Mouse (Mus musculus) MEL (cell line): ENCODE measurements around the gene Apopt1. TPM values are rescaled to one million over a fixed set of nuclear protein-coding genes. Genes with fewer than 3 reads are reported as not detected.

Source experiments
- DNase-seq: peaks from one replicate; pipeline ENCODE4 v3.0.0; 2011; ENCODE audit warnings: low read depth, low spot score
- H3K27ac ChIP-seq: 2 replicates; pipeline ENCODE4 v1.5.1; 2012; ENCODE audit warnings: low read depth, mild to moderate bottlenecking, control low read depth, low read length, moderate library complexity; ENCODE audit not compliant: control insufficient read depth
- H3K27me3 ChIP-seq, 2 experiments: fragments of 150-350 bp in 1 of 2; sonication (generic) in 1 of 2; 2 replicates each; pipeline ENCODE4 v1.6.1; 2012; ENCODE audit warnings: low read length in 2 of 2, mild to moderate bottlenecking in 2 of 2, improper control_type of control experiment in 1 of 2, moderate library complexity in 1 of 2; ENCODE audit not compliant: insufficient read depth in 2 of 2, control insufficient read depth in 1 of 2
- H3K36me3 ChIP-seq, 2 experiments: 2 replicates each; pipeline ENCODE4 v1.6.1; 2012 to 2014; ENCODE audit warnings: low read length in 2 of 2, improper control_type of control experiment in 1 of 2, inconsistent platforms in 1 of 2, mild to moderate bottlenecking in 1 of 2; ENCODE audit not compliant: insufficient read depth in 2 of 2, control insufficient read depth in 1 of 2
- H3K4me1 ChIP-seq, 2 experiments: fragments of 150-350 bp in 1 of 2; sonication (generic) in 1 of 2; 2 replicates each; pipeline ENCODE4 v1.6.1; 2012; ENCODE audit warnings: low read length in 2 of 2, improper control_type of control experiment in 1 of 2, mild to moderate bottlenecking in 1 of 2; ENCODE audit not compliant: insufficient read depth in 2 of 2, control insufficient read depth in 1 of 2
- H3K4me3 ChIP-seq, 2 experiments: fragments of 150-350 bp in 1 of 2; sonication (generic) in 1 of 2; 2 replicates each; pipeline ENCODE4 v1.5.1; 2012; ENCODE audit warnings: low read depth in 2 of 2, low read length in 2 of 2, mild to moderate bottlenecking in 2 of 2, moderate library complexity in 2 of 2, control low read depth in 1 of 2, improper control_type of control experiment in 1 of 2; ENCODE audit not compliant: control insufficient read depth in 1 of 2, insufficient read depth in 1 of 2
- H3K79me2 ChIP-seq: 2 replicates; pipeline ENCODE4 v1.6.1; 2012; ENCODE audit warnings: mild to moderate bottlenecking, low read length, moderate library complexity; ENCODE audit not compliant: control insufficient read depth, poor library complexity, insufficient read depth
- H3K9ac ChIP-seq: 2 replicates; pipeline ENCODE4 v1.6.1; 2012; ENCODE audit warnings: low read depth, mild to moderate bottlenecking, control low read depth, low read length, moderate library complexity; ENCODE audit not compliant: control insufficient read depth, poor library complexity, severe bottlenecking
- H3K9me3 ChIP-seq: fragments of 150-350 bp; sonication (generic); replicated peaks from 2 replicates; pipeline ENCODE4 v1.6.1; 2012; ENCODE audit warnings: mild to moderate bottlenecking, low read length, improper control_type of control experiment, moderate library complexity; ENCODE audit not compliant: insufficient read depth
- CHD1 ChIP-seq: IDR thresholded peaks from 2 replicates; pipeline ENCODE4 v1.6.1; 2012; ENCODE audit warnings: low read depth, mild to moderate bottlenecking, inconsistent platforms, low read length, improper control_type of control experiment
- CHD2 ChIP-seq: IDR thresholded peaks from 2 replicates; pipeline ENCODE4 v1.6.1; 2011; ENCODE audit warnings: low read length, improper control_type of control experiment
- CTCF ChIP-seq, 3 experiments: IDR thresholded peaks in 2 of 3; conservative IDR thresholded peaks in 1 of 3; 2 replicates each; pipeline ENCODE4 v1.5.1; 2011 to 2012; ENCODE audit warnings: low read length in 3 of 3, low read depth in 2 of 3, mild to moderate bottlenecking in 2 of 3, improper control_type of control experiment in 1 of 3, inconsistent platforms in 1 of 3, mixed read lengths in 1 of 3, moderate library complexity in 1 of 3; ENCODE audit not compliant: control insufficient read depth in 1 of 3, insufficient read depth in 1 of 3, poor library complexity in 1 of 3, severe bottlenecking in 1 of 3
- E2F4 ChIP-seq: IDR thresholded peaks from 2 replicates; pipeline ENCODE4 v1.6.1; 2011; ENCODE audit warnings: low read depth, low read length, improper control_type of control experiment, borderline replicate concordance
- ELF1 ChIP-seq: IDR thresholded peaks from 2 replicates; pipeline ENCODE4 v1.6.1; 2014; ENCODE audit warnings: low read depth, mild to moderate bottlenecking, inconsistent platforms, low read length, improper control_type of control experiment, moderate library complexity
- EP300 ChIP-seq, 2 experiments: IDR thresholded peaks; 2 replicates each; pipeline ENCODE4 v1.6.1; 2011; ENCODE audit warnings: improper control_type of control experiment in 2 of 2, low read length in 2 of 2, low read depth in 1 of 2, mild to moderate bottlenecking in 1 of 2
- ETS1 ChIP-seq: IDR thresholded peaks from 2 replicates; pipeline ENCODE4 v1.6.1; 2012; ENCODE audit warnings: low read depth, mild to moderate bottlenecking, inconsistent platforms, low read length, improper control_type of control experiment, moderate library complexity
- GATA1 ChIP-seq: IDR thresholded peaks from 2 replicates; pipeline ENCODE4 v1.6.1; 2011; ENCODE audit warnings: low read depth, low read length, improper control_type of control experiment
- HCFC1 ChIP-seq: IDR thresholded peaks from 2 replicates; pipeline ENCODE4 v1.6.1; 2012; ENCODE audit warnings: low read depth, mild to moderate bottlenecking, inconsistent platforms, low read length, improper control_type of control experiment, moderate library complexity
- JUND ChIP-seq: IDR thresholded peaks from 2 replicates; pipeline ENCODE4 v1.6.1; 2011; ENCODE audit warnings: low read depth, mild to moderate bottlenecking, improper control_type of control experiment, low read length
- KAT2A ChIP-seq: conservative IDR thresholded peaks from 2 replicates; pipeline ENCODE4 v1.6.1; 2012; ENCODE audit warnings: low read depth, low read length, improper control_type of control experiment, inconsistent platforms
- MAZ ChIP-seq: IDR thresholded peaks from 2 replicates; pipeline ENCODE4 v1.6.1; 2012; ENCODE audit warnings: low read depth, mild to moderate bottlenecking, inconsistent platforms, low read length, improper control_type of control experiment
- MEF2A ChIP-seq: IDR thresholded peaks from 2 replicates; pipeline ENCODE4 v1.6.1; 2014; ENCODE audit warnings: low read depth, mild to moderate bottlenecking, inconsistent platforms, low read length, improper control_type of control experiment; ENCODE audit not compliant: poor library complexity, insufficient replicate concordance, severe bottlenecking; ENCODE audit errors: extremely low read depth
- MXI1 ChIP-seq: IDR thresholded peaks from 2 replicates; pipeline ENCODE4 v1.6.1; 2011; ENCODE audit warnings: mild to moderate bottlenecking, low read depth, low read length, improper control_type of control experiment
- MYB ChIP-seq: IDR thresholded peaks from 2 replicates; pipeline ENCODE4 v1.6.1; 2011; ENCODE audit warnings: mild to moderate bottlenecking, low read depth, low read length, improper control_type of control experiment
- MYC ChIP-seq: IDR thresholded peaks from 2 replicates; pipeline ENCODE4 v1.6.1; 2011; ENCODE audit warnings: low read depth, mild to moderate bottlenecking, low read length, improper control_type of control experiment, moderate library complexity
- POLR2AphosphoS5 ChIP-seq: IDR thresholded peaks from 2 replicates; pipeline ENCODE4 v1.6.1; 2012; ENCODE audit warnings: low read depth, borderline replicate concordance, mild to moderate bottlenecking, inconsistent platforms, low read length, moderate library complexity, mixed read lengths
- RAD21 ChIP-seq: IDR thresholded peaks from 2 replicates; pipeline ENCODE4 v1.6.1; 2011; ENCODE audit warnings: mild to moderate bottlenecking, low read depth, low read length, improper control_type of control experiment
- RCOR1 ChIP-seq: IDR thresholded peaks from 2 replicates; pipeline ENCODE4 v1.6.1; 2012; ENCODE audit warnings: low read depth, mild to moderate bottlenecking, inconsistent platforms, low read length, improper control_type of control experiment
- SIN3A ChIP-seq: IDR thresholded peaks from 2 replicates; pipeline ENCODE4 v1.6.1; 2012; ENCODE audit warnings: low read length, improper control_type of control experiment, inconsistent platforms
- SMC3 ChIP-seq: IDR thresholded peaks from 2 replicates; pipeline ENCODE4 v1.6.1; 2011; ENCODE audit warnings: low read depth, low read length, improper control_type of control experiment
- TAL1 ChIP-seq: IDR thresholded peaks from 2 replicates; pipeline ENCODE4 v1.6.1; 2012; ENCODE audit warnings: mild to moderate bottlenecking, inconsistent platforms, low read length, moderate library complexity, mixed read lengths
- TBP ChIP-seq: IDR thresholded peaks from 2 replicates; pipeline ENCODE4 v1.8.0; 2011; ENCODE audit warnings: low read depth, low read length, improper control_type of control experiment
- UBTF ChIP-seq: IDR thresholded peaks from 2 replicates; pipeline ENCODE4 v1.6.1; 2012; ENCODE audit warnings: low read depth, mild to moderate bottlenecking, inconsistent platforms, low read length, improper control_type of control experiment, moderate library complexity, borderline replicate concordance; ENCODE audit not compliant: insufficient read depth
- USF2 ChIP-seq, 2 experiments: IDR thresholded peaks; 2 replicates each; pipeline ENCODE4 v1.6.1; 2011 to 2012; ENCODE audit warnings: improper control_type of control experiment in 2 of 2, low read length in 2 of 2, borderline replicate concordance in 1 of 2, inconsistent platforms in 1 of 2, low read depth in 1 of 2, mild to moderate bottlenecking in 1 of 2; ENCODE audit not compliant: insufficient read depth in 1 of 2
- ZKSCAN1 ChIP-seq: IDR thresholded peaks from 2 replicates; pipeline ENCODE4 v1.6.1; 2012; ENCODE audit warnings: low read depth, mild to moderate bottlenecking, inconsistent platforms, low read length, improper control_type of control experiment, moderate library complexity
- ZMIZ1 ChIP-seq: IDR thresholded peaks from 2 replicates; pipeline ENCODE4 v1.6.1; 2012; ENCODE audit warnings: low read depth, mild to moderate bottlenecking, inconsistent platforms, low read length, improper control_type of control experiment, moderate library complexity
- ZNF384 ChIP-seq: IDR thresholded peaks from 2 replicates; pipeline ENCODE4 v1.6.1; 2012; ENCODE audit warnings: low read depth, mild to moderate bottlenecking, inconsistent platforms, low read length, improper control_type of control experiment
- polyA plus RNA-seq, 2 experiments: library from polyadenylated mRNA; stranded (reverse) in 1 of 2; unstranded in 1 of 2; fragments of >175 nt in 1 of 2; fragments of >200 nt in 1 of 2; gene quantifications; 2 replicates each; pipeline versions ENCODE4 v1.2.1 to v1.2.4; 2012; ENCODE audit warnings: low replicate concordance in 2 of 2, low read depth in 1 of 2; ENCODE audit not compliant: insufficient read length in 2 of 2, insufficient read depth in 1 of 2, missing spikeins in 1 of 2
- total RNA-seq: library from RNA; depleted of rRNA; stranded (reverse); fragments of 300-350 nt; gene quantifications from 2 replicates; pipeline ENCODE4 v1.2.3, GENCODE M21; 2012

Gene Apopt1
- total and polyA plus RNA-seq, 3 experiments: 25.7 to 46.5 TPM; not detected in 1

DNA sequence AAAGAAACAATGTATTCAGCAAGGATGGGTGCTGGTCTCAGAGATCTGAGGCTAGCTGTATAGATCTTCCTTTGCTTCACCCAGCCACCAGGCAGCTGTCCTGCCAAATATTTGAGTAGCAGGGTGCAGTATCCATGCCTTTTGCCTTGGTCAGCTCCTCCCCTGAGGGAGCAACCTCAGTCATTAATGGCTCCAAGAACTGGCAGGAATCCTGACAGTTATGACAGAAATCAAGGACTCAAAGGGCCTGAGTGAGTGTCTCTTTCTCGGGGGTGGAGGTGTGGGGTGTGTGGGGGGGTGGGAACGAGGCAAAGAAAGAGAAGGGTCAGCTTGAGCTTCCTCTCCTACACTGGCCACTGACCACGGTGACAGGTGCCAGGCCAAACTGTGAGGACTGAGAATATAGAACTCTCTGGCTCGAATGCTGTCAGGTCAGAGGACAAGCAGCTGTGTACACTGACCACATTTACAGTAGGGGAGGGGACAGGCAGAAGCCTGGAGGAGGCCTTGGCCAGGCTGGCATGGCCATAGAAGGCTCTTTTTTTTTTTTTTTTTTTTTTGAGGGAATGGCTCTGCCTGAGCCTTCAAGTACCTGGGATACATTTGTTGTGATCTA, 43.1 kb downstream of the Apopt1 start:
- no peak overlapping the region for H3K4me3 ChIP-seq
- peaks cover 18% of the 10 kb centered on the region for H3K79me2 ChIP-seq
- TF ChIP-seq MXI1: no peak
- no peak for TF ChIP-seq HCFC1
- no peak for TF ChIP-seq SIN3A
- TF ChIP-seq CTCF (IDR thresholded peaks at IDR 0.05 in 2 of 3, conservative IDR thresholded peaks at IDR 0.05 in 1 of 3; ENCODE audit: control insufficient read depth in 1 of 3, insufficient read depth in 1 of 3, low read depth in 2 of 3, low read length in 3 of 3, poor library complexity in 1 of 3, severe bottlenecking in 1 of 3): no peak
- no peak for TF ChIP-seq TBP
- TF ChIP-seq ETS1: no peak
- no peak for TF ChIP-seq CHD1
- TF ChIP-seq USF2 (IDR thresholded peaks at IDR 0.05; ENCODE audit: borderline replicate concordance in 1 of 2, insufficient read depth in 1 of 2, low read depth in 1 of 2, low read length in 2 of 2): no peak
- no peak for TF ChIP-seq SMC3
- no peak for TF ChIP-seq MYB
- TF ChIP-seq CHD2: no peak
- no peak for TF ChIP-seq EP300 (IDR thresholded peaks at IDR 0.05; ENCODE audit: low read depth in 1 of 2, low read length in 2 of 2)
- no peak for TF ChIP-seq ZKSCAN1
- no peak for TF ChIP-seq UBTF
- TF ChIP-seq ZMIZ1: no peak
- no peak for TF ChIP-seq GATA1
- TF ChIP-seq KAT2A: no peak
- TF ChIP-seq RAD21: no peak
- H3K27me3 ChIP-seq: no peaks in the 10 kb centered on the region
- no peak overlapping the region for H3K27ac ChIP-seq
- H3K36me3 ChIP-seq: peaks cover 0 to 12% of the 10 kb centered on the region in 2 experiments; a peak in 2 of 4 replicates
- peaks cover 9 to 20% of the 10 kb centered on the region in 2 experiments for H3K4me1 ChIP-seq
- H3K9me3 ChIP-seq: no peaks in the 10 kb centered on the region
- H3K9ac ChIP-seq: no peak overlapping the region
- DNase-seq: no peak

DNA sequence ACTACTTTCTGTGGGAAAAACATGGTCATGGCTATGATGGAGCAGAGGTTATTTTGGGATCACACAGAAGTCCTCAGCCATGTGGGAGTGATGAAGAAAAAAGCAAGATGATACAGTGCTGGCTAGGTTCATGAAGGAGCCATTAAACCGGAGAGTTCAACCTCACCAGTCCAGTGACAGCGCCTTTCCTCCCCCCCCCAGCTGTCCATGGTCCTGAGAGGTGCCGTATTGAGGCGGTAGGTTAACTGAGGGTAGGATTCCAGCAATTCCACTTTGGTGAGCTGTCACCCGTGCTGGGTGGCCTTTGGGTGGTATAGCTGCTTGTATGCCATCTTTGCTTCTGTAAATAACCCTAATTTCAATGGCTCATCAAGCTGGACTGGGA, 43.6 kb downstream of the Apopt1 start:
- DNase-seq: peak; percentile 39
- Histone ChIP-seq H3K9ac (no peak overlapping the region), H3K79me2 (peaks cover 18% of the 10 kb centered on the region), H3K36me3 (peaks cover 0 to 10% of the 10 kb centered on the region in 2 experiments; a peak in 2 of 4 replicates), H3K4me1 (peaks cover 9 to 19% of the 10 kb centered on the region in 2 experiments), H3K9me3 (no peaks in the 10 kb centered on the region), H3K27ac (no peak overlapping the region), H3K27me3 (no peaks in the 10 kb centered on the region), H3K4me3 (no peak overlapping the region)
- no peak for TF ChIP-seq GATA1
- TF ChIP-seq TAL1: no peak
- TF ChIP-seq RCOR1: no peak
- TF ChIP-seq MXI1: 0 out of 2 replicates have a peak, but pooled peaks have one; percentile 20
- TF ChIP-seq MYB: no peak
- no peak for TF ChIP-seq JUND
- TF ChIP-seq E2F4: no peak
- no peak for TF ChIP-seq ZNF384
- no peak for TF ChIP-seq MYC
- TF ChIP-seq MEF2A: no peak
- no peak for TF ChIP-seq POLR2AphosphoS5
- TF ChIP-seq RAD21: no peak
- no peak for TF ChIP-seq ELF1
- no peak for TF ChIP-seq MAZ
- TF ChIP-seq CTCF (IDR thresholded peaks at IDR 0.05 in 2 of 3, conservative IDR thresholded peaks at IDR 0.05 in 1 of 3; ENCODE audit: control insufficient read depth in 1 of 3, insufficient read depth in 1 of 3, low read depth in 2 of 3, low read length in 3 of 3, poor library complexity in 1 of 3, severe bottlenecking in 1 of 3): no peak
- TF ChIP-seq HCFC1: no peak
- TF ChIP-seq SIN3A: 0 out of 2 replicates have a peak, but pooled peaks have one; percentile 16
